Mouse (Mus musculus) heart, adult 2 months (tissue): Measurements from ENCODE around the gene Dennd4a.

ENCODE experiments used
- CTCF ChIP-seq: fragments of 200-600 bp; IDR thresholded peaks from 2 replicates; pipeline ENCODE4 v1.8.1; 2022; ENCODE audit warnings: antibody characterized with exemption, mild to moderate bottlenecking, moderate library complexity
- EP300 ChIP-seq: fragments of 200-500 bp; IDR thresholded peaks from 2 replicates; pipeline ENCODE4 v1.6.1; 2011; ENCODE audit warnings: low read depth, low read length, control low read depth; ENCODE audit not compliant: insufficient read depth

- TF ChIP-seq CTCF (no peak), EP300 (no peak)
Observed at GRCm38 (mm10) chr9:64951161-64951657, 140.1 kb downstream of the Dennd4a start, which contains the start of gene Slc24a1.
